Mouse (Mus musculus) CH12.LX (cell line): ENCODE data around the gene Rab11fip3. TPM values are rescaled to one million over a fixed set of nuclear protein-coding genes. Genes with fewer than 3 reads are reported as not detected.

Experiments used
- DNase-seq: peaks from one replicate; pipeline ENCODE4 v3.0.0-alpha.2; 2013; ENCODE audit errors: extremely low read depth
- H3K27ac ChIP-seq: 2 replicates; pipeline ENCODE4 v1.5.1; 2012; ENCODE audit warnings: low read depth, mild to moderate bottlenecking, control low read depth, moderate library complexity; ENCODE audit not compliant: insufficient read depth
- H3K27me3 ChIP-seq: replicated peaks from 2 replicates; pipeline ENCODE3; 2012; ENCODE audit warnings: inconsistent platforms
- H3K36me3 ChIP-seq, 2 experiments: replicated peaks in 1 of 2; 2 replicates each; pipeline versions ENCODE3 to v1.6.1; 2012; ENCODE audit warnings: inconsistent platforms in 1 of 2, low read length in 1 of 2, mild to moderate bottlenecking in 1 of 2, mixed read lengths in 1 of 2, moderate library complexity in 1 of 2; ENCODE audit not compliant: control insufficient read depth in 1 of 2, insufficient read depth in 1 of 2
- H3K4me1 ChIP-seq, 2 experiments: 2 replicates each; pipeline ENCODE4 v1.6.1; 2012; ENCODE audit warnings: inconsistent platforms in 1 of 2, moderate library complexity in 1 of 2; ENCODE audit not compliant: insufficient read depth in 2 of 2, control insufficient read depth in 1 of 2
- H3K4me2 ChIP-seq: 2 replicates; pipeline ENCODE4 v1.6.1; 2012; ENCODE audit warnings: low read depth, mild to moderate bottlenecking, control low read depth; ENCODE audit not compliant: poor library complexity, insufficient read depth, severe bottlenecking
- H3K4me3 ChIP-seq, 3 experiments: fragments of 150-350 bp in 1 of 3; sonication (generic) in 1 of 3; replicated peaks in 1 of 3; 2 replicates each; pipeline versions ENCODE3 to v1.5.1; 2011 to 2012; ENCODE audit warnings: low read depth in 2 of 3, low read length in 2 of 3, mild to moderate bottlenecking in 2 of 3, moderate library complexity in 2 of 3, control low read depth in 1 of 3, improper control_type of control experiment in 1 of 3, inconsistent platforms in 1 of 3, mixed read lengths in 1 of 3; ENCODE audit not compliant: poor library complexity in 1 of 3
- H3K79me2 ChIP-seq: replicated peaks from 2 replicates; pipeline ENCODE4 v1.6.1; 2012; ENCODE audit warnings: mild to moderate bottlenecking, moderate library complexity; ENCODE audit not compliant: control insufficient read depth, poor library complexity, insufficient read depth, severe bottlenecking; ENCODE audit errors: extremely low read depth
- H3K9ac ChIP-seq: 2 replicates; pipeline ENCODE4 v1.6.1; 2012; ENCODE audit warnings: low read depth, mild to moderate bottlenecking, control low read depth, moderate library complexity; ENCODE audit not compliant: insufficient read depth
- H3K9me3 ChIP-seq: replicated peaks from 2 replicates; pipeline ENCODE3; 2012; ENCODE audit warnings: low read length, inconsistent platforms, mixed read lengths
- CHD2 ChIP-seq: IDR thresholded peaks from 2 replicates; pipeline ENCODE4 v1.6.1; 2011; ENCODE audit warnings: low read length, improper control_type of control experiment
- ELF1 ChIP-seq: IDR thresholded peaks from 2 replicates; pipeline ENCODE4 v1.6.1; 2014; ENCODE audit warnings: low read depth, mild to moderate bottlenecking, inconsistent platforms, low read length, improper control_type of control experiment
- EP300 ChIP-seq: IDR thresholded peaks from 2 replicates; pipeline ENCODE4 v1.6.1; 2011; ENCODE audit warnings: low read length, improper control_type of control experiment
- JUN ChIP-seq: IDR thresholded peaks from 2 replicates; pipeline ENCODE4 v1.6.1; 2011; ENCODE audit warnings: low read depth, mild to moderate bottlenecking, low read length, improper control_type of control experiment, moderate library complexity; ENCODE audit not compliant: insufficient read depth
- JUND ChIP-seq: conservative IDR thresholded peaks from 2 replicates; pipeline ENCODE4 v1.6.1; 2011; ENCODE audit warnings: low read depth, low read length, improper control_type of control experiment
- KAT2A ChIP-seq: IDR thresholded peaks from 2 replicates; pipeline ENCODE4 v1.6.1; 2012; ENCODE audit warnings: low read length, improper control_type of control experiment, inconsistent platforms; ENCODE audit not compliant: insufficient replicate concordance
- MAX ChIP-seq: IDR thresholded peaks from 2 replicates; pipeline ENCODE4 v1.6.1; 2011; ENCODE audit warnings: low read length, improper control_type of control experiment
- MAZ ChIP-seq: IDR thresholded peaks from 2 replicates; pipeline ENCODE4 v1.6.1; 2012; ENCODE audit warnings: low read depth, mild to moderate bottlenecking, inconsistent platforms, low read length, improper control_type of control experiment, moderate library complexity
- MXI1 ChIP-seq: IDR thresholded peaks from 2 replicates; pipeline ENCODE4 v1.6.1; 2011; ENCODE audit warnings: mild to moderate bottlenecking, low read depth, low read length, improper control_type of control experiment
- NELFE ChIP-seq: IDR thresholded peaks from 2 replicates; pipeline ENCODE4 v1.6.1; 2011; ENCODE audit warnings: low read depth, low read length, improper control_type of control experiment
- NRF1 ChIP-seq: IDR thresholded peaks from 2 replicates; pipeline ENCODE4 v1.6.1; 2014; ENCODE audit warnings: low read depth, mild to moderate bottlenecking, inconsistent platforms, low read length, improper control_type of control experiment, moderate library complexity
- PAX5 ChIP-seq: IDR thresholded peaks from 2 replicates; pipeline ENCODE4 v1.6.1; 2012; ENCODE audit warnings: low read length, inconsistent platforms, mixed read lengths
- POLR2A ChIP-seq: IDR thresholded peaks from 2 replicates; pipeline ENCODE4 v1.6.1; 2011; ENCODE audit warnings: low read depth, mild to moderate bottlenecking, improper control_type of control experiment, low read length
- RAD21 ChIP-seq: IDR thresholded peaks from 2 replicates; pipeline ENCODE4 v1.6.1; 2011; ENCODE audit warnings: low read depth, mild to moderate bottlenecking, low read length, improper control_type of control experiment, moderate library complexity
- RCOR1 ChIP-seq: conservative IDR thresholded peaks from 2 replicates; pipeline ENCODE4 v1.6.1; 2012; ENCODE audit warnings: low read depth, mild to moderate bottlenecking, inconsistent platforms, low read length, improper control_type of control experiment
- SIN3A ChIP-seq: IDR thresholded peaks from 2 replicates; pipeline ENCODE4 v1.6.1; 2012; ENCODE audit warnings: low read length, improper control_type of control experiment, inconsistent platforms
- SMC3 ChIP-seq: IDR thresholded peaks from 2 replicates; pipeline ENCODE4 v1.6.1; 2011; ENCODE audit warnings: low read depth, low read length, improper control_type of control experiment
- TBP ChIP-seq: conservative IDR thresholded peaks from 2 replicates; pipeline ENCODE4 v1.6.1; 2011; ENCODE audit warnings: low read depth, low read length, improper control_type of control experiment
- UBTF ChIP-seq: IDR thresholded peaks from 2 replicates; pipeline ENCODE4 v1.6.1; 2012; ENCODE audit warnings: low read depth, mild to moderate bottlenecking, inconsistent platforms, low read length, improper control_type of control experiment, moderate library complexity
- USF1 ChIP-seq: IDR thresholded peaks from 2 replicates; pipeline ENCODE4 v1.6.1; 2014; ENCODE audit warnings: low read depth, mild to moderate bottlenecking, inconsistent platforms, low read length, improper control_type of control experiment
- USF2 ChIP-seq: conservative IDR thresholded peaks from 2 replicates; pipeline ENCODE4 v1.6.1; 2011; ENCODE audit warnings: low read depth, low read length, improper control_type of control experiment
- ZC3H11A ChIP-seq: IDR thresholded peaks from 2 replicates; pipeline ENCODE4 v1.6.1; 2012; ENCODE audit warnings: low read depth, mild to moderate bottlenecking, inconsistent platforms, low read length, improper control_type of control experiment
- ZKSCAN1 ChIP-seq: IDR thresholded peaks from 2 replicates; pipeline ENCODE4 v1.6.1; 2012; ENCODE audit warnings: low read depth, inconsistent platforms, low read length, improper control_type of control experiment, borderline replicate concordance
- dilution Hi-C: fragments of 300-500 bp; cut with MboI; formaldehyde crosslinking; loops from 2 replicates; pipeline ENCODE4 v1.14.3; 2020; ENCODE audit warnings: low sequenced_read_pairs; ENCODE audit not compliant: extremely low pct_unique_long_range_greater_than_20kb, extremely low pct_ligation_motif_present
- in situ Hi-C: fragments of 300-500 bp; cut with MboI; formaldehyde crosslinking; loops from 3 replicates; pipeline ENCODE4 v1.14.3; 2019; ENCODE audit warnings: low sequenced_read_pairs, low pct_ligation_motif_present, low pct_unique_long_range_greater_than_20kb, mixed read lengths
- polyA plus RNA-seq: library from polyadenylated mRNA; unstranded; fragments of >175 nt; gene quantifications from 2 replicates; pipeline ENCODE4 v1.2.1, GENCODE M21; 2012; ENCODE audit warnings: low read depth; ENCODE audit not compliant: insufficient read length
- total RNA-seq, 2 experiments: library from RNA; depleted of rRNA; stranded (reverse); fragments of 300-350 nt in 1 of 2; fragments of >200 nt in 1 of 2; gene quantifications; 2 replicates each; pipeline ENCODE4 v1.2.3; 2012 to 2014

Gene Rab11fip3
- total and polyA plus RNA-seq, 3 experiments, result 3.5 to 7.6 (median 4.6) TPM

- in situ Hi-C loops, result no loop called here
- Histone ChIP-seq H3K9ac (no peak overlapping the region), H3K27ac (no peak overlapping the region), H3K4me3 (no peak overlapping the region), H3K36me3 (peaks cover 24 to 70% of the 10 kb centered on the region in 2 experiments), H3K79me2 (no peaks in the 10 kb centered on the region), H3K9me3 (no peaks in the 10 kb centered on the region), H3K27me3 (no peaks in the 10 kb centered on the region), H3K4me1 (peaks cover 0 to 5% of the 10 kb centered on the region in 2 experiments; a peak in 1 of 4 replicates), H3K4me2 (no peak overlapping the region)
- TF ChIP-seq JUND, result no peak
- no peak for TF ChIP-seq NELFE
- TF ChIP-seq ELF1, result no peak
- no peak for TF ChIP-seq TBP
- no peak for TF ChIP-seq USF2
- TF ChIP-seq CHD2, result no peak
- TF ChIP-seq JUN, result no peak
- TF ChIP-seq USF1, result no peak
- TF ChIP-seq RCOR1, result no peak
- no peak for DNase-seq
- dilution Hi-C loops, result no loop called here
Observed at GRCm38 (mm10) chr17:25958771-25959494, 110.4 kb downstream of the Rab11fip3 start.

- Histone ChIP-seq H3K27ac (no peak overlapping the region), H3K4me1 (no peaks in the 10 kb centered on the region), H3K27me3 (peaks cover 11% of the 10 kb centered on the region), H3K36me3 (peaks cover 13 to 57% of the 10 kb centered on the region in 2 experiments), H3K9ac (no peak overlapping the region), H3K4me3 (no peak overlapping the region), H3K4me2 (no peak overlapping the region), H3K79me2 (no peaks in the 10 kb centered on the region), H3K9me3 (no peaks in the 10 kb centered on the region)
- in situ Hi-C loops (no loop called here), dilution Hi-C loops (no loop called here)
- TF ChIP-seq NRF1 (no peak), USF1 (no peak), USF2 (no peak), MAZ (no peak), UBTF (no peak), JUND (no peak), PAX5 (no peak), JUN (no peak), EP300 (no peak), ELF1 (no peak), KAT2A (no peak), ZC3H11A (no peak), POLR2A (no peak), RAD21 (no peak), ZKSCAN1 (no peak), MAX (no peak), SIN3A (no peak), MXI1 (no peak), SMC3 (no peak)
- DNase-seq, result no peak
Observed at GRCm38 (mm10) chr17:25957586-25958051, 111.7 kb downstream of the Rab11fip3 start.
